Mouse (Mus musculus) limb, embryonic 12.5 days (tissue): ENCODE measurements around the gene Flcn. TPM values are rescaled to one million over a fixed set of nuclear protein-coding genes. Genes with fewer than 3 reads are reported as not detected.

Source experiments
- ATAC-seq: fragments of 200-750 bp; cut with Nextera tagmentation; 2 replicates; pipeline ENCODE4 v1.8.0; 2017; ENCODE audit warnings: low read depth, moderate TSS enrichment; ENCODE audit not compliant: insufficient number of reproducible peaks, insufficient read depth, low FRiP score, low TSS enrichment
- H3K27ac ChIP-seq: fragments of 300-500 bp; sonication (generic); 2 replicates; pipeline ENCODE4 v1.5.1; 2016; ENCODE audit warnings: mild to moderate bottlenecking, moderate library complexity
- H3K27me3 ChIP-seq: fragments of 300-500 bp; sonication (generic); 2 replicates; pipeline ENCODE4 v1.6.1; 2016; ENCODE audit warnings: mild to moderate bottlenecking, moderate library complexity
- H3K36me3 ChIP-seq: fragments of 300-500 bp; sonication (generic); 2 replicates; pipeline ENCODE4 v1.6.1; 2016; ENCODE audit warnings: mild to moderate bottlenecking, moderate library complexity
- H3K4me1 ChIP-seq: fragments of 300-500 bp; sonication (generic); replicated peaks from 2 replicates; pipeline ENCODE4 v1.6.1; 2016
- H3K4me2 ChIP-seq: fragments of 300-500 bp; sonication (generic); 2 replicates; pipeline ENCODE4 v1.6.1; 2016; ENCODE audit warnings: mild to moderate bottlenecking, moderate library complexity
- H3K4me3 ChIP-seq: fragments of 300-500 bp; sonication (generic); replicated peaks from 2 replicates; pipeline ENCODE4 v1.5.1; 2016; ENCODE audit warnings: mild to moderate bottlenecking
- H3K9ac ChIP-seq: fragments of 300-500 bp; sonication (generic); replicated peaks from 2 replicates; pipeline ENCODE4 v1.6.1; 2016; ENCODE audit warnings: mild to moderate bottlenecking, moderate library complexity
- H3K9me3 ChIP-seq: fragments of 300-500 bp; sonication (generic); 2 replicates; pipeline ENCODE4 v1.6.1; 2016; ENCODE audit warnings: mild to moderate bottlenecking, moderate library complexity
- WGBS: fragments of 180-500 bp; shearing (Covaris S2); methylation state at CpG from one replicate; pipeline ENCODE4 v1.1.7; 2016; 5-methylcytosine and 5-hydroxymethylcytosine counted together
- polyA plus RNA-seq: library from polyadenylated mRNA; unstranded; fragments of >200 nt; fragmentation: Nextera tagmentation; extraction: Ambion mirVana; gene quantifications from 2 replicates; pipeline ENCODE4 v1.2.1, GENCODE M21; 2016

Gene Flcn
- polyA plus RNA-seq, 1 experiment from 2014 or later: 37.4 TPM

GRCm38 (mm10) chr11:59759626-59760025 is 50.2 kb downstream of the Flcn start:
- H3K4me3 ChIP-seq: no peak overlapping the region
- no peaks in the 10 kb centered on the region for H3K4me1 ChIP-seq
- no peaks in the 10 kb centered on the region for H3K27me3 ChIP-seq
- no peak overlapping the region for H3K9ac ChIP-seq
- no peak for ATAC-seq
- WGBS: 68% methylated on average over 2 of the region's 2 CpGs
- no peak overlapping the region for H3K27ac ChIP-seq
- peaks cover 96% of the 10 kb centered on the region for H3K36me3 ChIP-seq
- no peaks in the 10 kb centered on the region for H3K9me3 ChIP-seq
- no peak overlapping the region for H3K4me2 ChIP-seq

- Histone ChIP-seq H3K4me3 (no peak overlapping the region), H3K27ac (no peak overlapping the region), H3K27me3 (no peaks in the 10 kb centered on the region), H3K4me1 (no peaks in the 10 kb centered on the region), H3K36me3 (peaks cover 96% of the 10 kb centered on the region), H3K9me3 (no peaks in the 10 kb centered on the region), H3K4me2 (no peak overlapping the region), H3K9ac (no peak overlapping the region)
- WGBS: 89% methylated on average over 4 of the region's 4 CpGs
- no peak for ATAC-seq
Measured at GRCm38 (mm10) chr11:59759178-59759577, 50.6 kb downstream of the Flcn start.

- Histone ChIP-seq H3K36me3 (peaks cover 96% of the 10 kb centered on the region), H3K27me3 (no peaks in the 10 kb centered on the region), H3K4me2 (no peak overlapping the region), H3K4me3 (no peak overlapping the region), H3K9me3 (no peaks in the 10 kb centered on the region), H3K9ac (no peak overlapping the region), H3K4me1 (no peaks in the 10 kb centered on the region), H3K27ac (no peak overlapping the region)
- ATAC-seq: no peak
- WGBS: 91% methylated on average over 9 of the region's 9 CpGs
Measured at GRCm38 (mm10) chr11:59758191-59758985, 51.4 kb downstream of the Flcn start.

GRCm38 (mm10) chr11:59756351-59756750 is 53.5 kb downstream of the Flcn start:
- ATAC-seq: no peak
- WGBS: 91% methylated on average over 4 of the region's 4 CpGs
- no peak overlapping the region for H3K4me2 ChIP-seq
- H3K4me3 ChIP-seq: no peak overlapping the region
- H3K27me3 ChIP-seq: no peaks in the 10 kb centered on the region
- H3K4me1 ChIP-seq: no peaks in the 10 kb centered on the region
- H3K36me3 ChIP-seq: peaks cover 99% of the 10 kb centered on the region
- no peak overlapping the region for H3K9ac ChIP-seq
- H3K9me3 ChIP-seq: no peaks in the 10 kb centered on the region
- no peak overlapping the region for H3K27ac ChIP-seq

GRCm38 (mm10) chr11:59754504-59754903 is 55.3 kb downstream of the Flcn start:
- Histone ChIP-seq H3K4me3 (no peak overlapping the region), H3K4me2 (no peak overlapping the region), H3K9me3 (no peaks in the 10 kb centered on the region), H3K36me3 (peaks cover 98% of the 10 kb centered on the region), H3K9ac (no peak overlapping the region), H3K4me1 (no peaks in the 10 kb centered on the region), H3K27ac (no peak overlapping the region), H3K27me3 (no peaks in the 10 kb centered on the region)
- no peak for ATAC-seq
- WGBS: 97% methylated on average over 6 of the region's 6 CpGs

GRCm38 (mm10) chr11:59749050-59749449 is 60.8 kb downstream of the Flcn start:
- Histone ChIP-seq H3K27ac (no peak overlapping the region), H3K4me3 (no peak overlapping the region), H3K4me1 (no peaks in the 10 kb centered on the region), H3K4me2 (no peak overlapping the region), H3K9me3 (no peaks in the 10 kb centered on the region), H3K36me3 (peaks cover 83% of the 10 kb centered on the region), H3K9ac (no peak overlapping the region), H3K27me3 (no peaks in the 10 kb centered on the region)
- no peak for ATAC-seq
- 86% methylated on average over 3 of the region's 3 CpGs for WGBS

GRCm38 (mm10) chr11:59746614-59747013 is 63.2 kb downstream of the Flcn start:
- Histone ChIP-seq H3K9me3 (no peaks in the 10 kb centered on the region), H3K4me3 (no peak overlapping the region), H3K9ac (no peak overlapping the region), H3K4me1 (no peaks in the 10 kb centered on the region), H3K27me3 (no peaks in the 10 kb centered on the region), H3K27ac (no peak overlapping the region), H3K36me3 (peaks cover 83% of the 10 kb centered on the region), H3K4me2 (no peak overlapping the region)
- ATAC-seq: no peak
- 97% methylated on average over 2 of the region's 2 CpGs for WGBS

- Histone ChIP-seq H3K36me3 (peaks cover 84% of the 10 kb centered on the region), H3K27ac (no peak overlapping the region), H3K9me3 (no peaks in the 10 kb centered on the region), H3K9ac (no peak overlapping the region), H3K4me3 (no peak overlapping the region), H3K4me1 (no peaks in the 10 kb centered on the region), H3K27me3 (no peaks in the 10 kb centered on the region), H3K4me2 (no peak overlapping the region)
- no peak for ATAC-seq
- WGBS: 94% methylated on average over 5 of the region's 5 CpGs
Measured at GRCm38 (mm10) chr11:59745851-59746250, 64.0 kb downstream of the Flcn start.

- H3K4me3 ChIP-seq: no peak overlapping the region
- H3K4me2 ChIP-seq: no peak overlapping the region
- no peak overlapping the region for H3K27ac ChIP-seq
- ATAC-seq: no peak
- H3K4me1 ChIP-seq: no peaks in the 10 kb centered on the region
- no peaks in the 10 kb centered on the region for H3K27me3 ChIP-seq
- H3K36me3 ChIP-seq: peaks cover 85% of the 10 kb centered on the region
- H3K9ac ChIP-seq: no peak overlapping the region
- 91% methylated on average over 4 of the region's 4 CpGs for WGBS
- no peaks in the 10 kb centered on the region for H3K9me3 ChIP-seq
Measured at GRCm38 (mm10) chr11:59744374-59744773, 65.4 kb downstream of the Flcn start.

GRCm38 (mm10) chr11:59743712-59744111 is 66.1 kb downstream of the Flcn start:
- Histone ChIP-seq H3K9ac (no peak overlapping the region), H3K27ac (no peak overlapping the region), H3K27me3 (no peaks in the 10 kb centered on the region), H3K4me2 (no peak overlapping the region), H3K9me3 (no peaks in the 10 kb centered on the region), H3K36me3 (peaks cover 85% of the 10 kb centered on the region), H3K4me1 (no peaks in the 10 kb centered on the region), H3K4me3 (no peak overlapping the region)
- 100% methylated on average over 1 of the region's 1 CpGs for WGBS
- ATAC-seq: no peak

GRCm38 (mm10) chr11:59743307-59743706 is 66.5 kb downstream of the Flcn start:
- Histone ChIP-seq H3K27me3 (no peaks in the 10 kb centered on the region), H3K4me1 (no peaks in the 10 kb centered on the region), H3K36me3 (peaks cover 86% of the 10 kb centered on the region), H3K9me3 (no peaks in the 10 kb centered on the region), H3K4me3 (no peak overlapping the region), H3K9ac (no peak overlapping the region), H3K27ac (no peak overlapping the region), H3K4me2 (no peak overlapping the region)
- 88% methylated on average over 2 of the region's 2 CpGs for WGBS
- ATAC-seq: no peak

GRCm38 (mm10) chr11:59741915-59742314 is 67.9 kb downstream of the Flcn start:
- Histone ChIP-seq H3K4me2 (no peak overlapping the region), H3K27me3 (no peaks in the 10 kb centered on the region), H3K4me1 (no peaks in the 10 kb centered on the region), H3K27ac (no peak overlapping the region), H3K36me3 (peaks cover 97% of the 10 kb centered on the region), H3K4me3 (no peak overlapping the region), H3K9ac (no peak overlapping the region), H3K9me3 (no peaks in the 10 kb centered on the region)
- no peak for ATAC-seq
- 95% methylated on average over 5 of the region's 5 CpGs for WGBS
